Mouse (Mus musculus) embryo, embryonic 9.5 days (tissue): ENCODE data around the gene Nmt2.

Source experiments
- DNase-seq: peaks from one replicate; pipeline ENCODE4 v3.0.0-alpha.2; 2017; ENCODE audit errors: extremely low spot score

The Nmt2 gene

DNA sequence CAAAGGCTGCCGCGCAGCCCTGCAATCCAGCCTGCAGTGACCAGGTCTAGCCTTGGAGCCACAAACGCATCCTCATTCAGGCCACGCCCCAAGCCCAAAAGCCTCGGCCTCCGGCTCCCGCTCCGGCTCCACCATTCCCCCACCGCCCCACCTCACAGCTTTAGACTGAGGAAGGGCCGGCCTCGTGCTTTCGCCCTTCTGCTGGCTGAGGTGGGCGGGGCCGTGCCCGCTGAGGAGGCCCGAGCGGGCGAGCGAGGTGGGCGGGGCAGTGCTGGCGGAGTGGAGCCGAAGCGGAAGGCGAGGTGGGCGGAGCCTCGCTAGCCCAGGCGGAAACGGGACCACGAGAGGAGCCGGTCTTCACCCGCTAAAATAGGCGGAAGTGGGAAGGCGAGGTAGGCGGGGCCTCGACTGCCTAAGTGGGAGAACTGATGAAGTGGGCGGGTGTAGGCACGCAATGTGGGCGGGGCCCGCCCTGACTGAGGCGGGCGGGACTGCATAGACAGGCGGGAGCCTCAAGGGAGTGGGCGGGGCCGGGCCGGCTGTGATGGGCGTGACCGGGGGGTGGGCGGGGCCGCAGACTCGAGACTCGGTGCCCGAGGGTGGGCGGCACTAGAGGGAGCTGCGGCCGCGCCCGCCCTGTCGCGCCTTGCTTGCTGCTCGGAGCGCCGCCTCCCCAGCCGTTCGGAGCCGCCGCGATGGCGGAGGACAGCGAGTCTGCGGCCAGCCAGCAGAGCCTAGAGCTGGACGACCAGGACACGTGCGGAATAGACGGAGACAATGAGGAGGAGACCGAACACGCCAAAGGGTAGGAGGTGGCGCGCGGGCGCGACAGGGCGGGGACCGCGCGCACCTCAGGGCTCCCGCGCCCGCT is at the start of gene Nmt2:
Gene Nmt2 (plus strand): TSS at position 611 of the 871 bp plus-strand sequence.
- peak; percentile 99 for DNase-seq

DNA sequence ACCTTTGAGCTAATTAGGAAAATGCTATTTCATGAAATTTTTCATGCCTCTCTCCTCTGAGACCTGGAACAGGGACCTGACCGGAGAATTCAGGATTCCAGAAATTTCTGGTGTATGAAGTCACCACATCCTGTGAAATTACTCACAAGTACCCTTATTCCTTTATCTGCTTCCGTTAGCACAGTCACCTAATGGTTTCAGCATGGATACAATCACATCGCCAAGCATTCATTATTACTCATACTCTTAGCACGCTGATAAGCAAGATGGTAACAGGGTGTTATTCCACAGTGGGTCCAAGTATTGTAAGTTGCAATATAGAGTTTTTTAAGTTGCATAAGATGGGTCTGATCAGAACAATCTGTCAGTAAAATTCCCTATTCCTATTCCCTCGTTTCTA is 44.8 kb upstream of the Nmt2 start:
- no peak for DNase-seq

DNA sequence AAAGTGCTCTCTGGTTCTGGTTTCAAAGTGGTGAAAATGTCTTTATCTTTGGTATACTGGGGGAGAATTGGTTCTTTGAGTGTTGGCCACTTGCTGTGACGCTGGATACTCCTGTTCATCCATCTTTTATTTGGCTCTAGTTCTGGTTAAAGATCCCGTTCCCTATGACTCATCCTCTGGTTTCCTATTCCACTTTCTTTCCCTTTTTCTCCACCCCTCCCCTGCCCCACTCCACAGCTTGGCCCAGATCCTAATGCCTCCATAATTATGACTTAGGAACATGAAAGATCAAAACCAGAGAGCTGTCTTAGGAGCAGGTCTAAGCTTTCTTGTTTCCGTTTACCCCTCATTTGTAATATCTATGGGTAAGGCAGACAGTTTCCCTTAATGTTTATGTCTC is 39.8 kb upstream of the Nmt2 start:
- no peak for DNase-seq

DNA sequence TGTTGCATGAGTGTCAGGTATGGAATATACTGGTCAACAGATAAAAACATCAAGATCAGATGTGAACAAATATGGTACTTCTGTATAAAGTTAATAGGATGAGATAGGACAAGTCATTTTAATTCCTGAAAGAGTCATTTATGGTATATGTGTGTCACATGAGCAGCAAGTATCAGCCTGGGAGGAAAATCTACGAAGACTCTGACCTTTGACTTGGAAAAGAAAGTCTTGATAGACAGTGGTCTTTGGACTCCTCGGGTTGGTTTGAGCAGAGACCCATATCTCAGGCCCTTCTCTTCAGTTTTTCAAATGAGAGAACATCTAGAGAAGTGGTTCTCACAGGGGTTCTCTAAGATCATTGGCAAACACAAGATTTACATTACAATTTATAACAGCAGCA is 32.7 kb upstream of the Nmt2 start:
- no peak for DNase-seq

DNA sequence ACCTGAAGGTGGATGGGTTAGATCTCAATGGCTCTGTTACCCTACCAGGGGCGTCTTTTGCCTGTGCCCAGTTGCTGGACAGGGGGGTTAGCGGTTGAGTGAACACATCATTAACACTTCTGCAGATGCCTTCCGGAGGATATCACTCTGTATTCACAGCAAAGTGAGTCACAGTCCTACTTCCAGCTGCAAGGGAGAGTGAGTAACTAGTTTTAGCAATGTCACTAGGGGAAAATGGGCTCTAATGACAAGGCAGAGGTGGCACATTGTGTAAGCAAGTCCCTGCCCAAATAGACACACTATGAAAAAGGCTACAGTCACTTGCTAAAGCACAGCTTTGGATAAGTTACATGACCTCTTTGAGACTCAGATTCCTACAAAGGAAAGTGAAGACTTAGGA is 17.5 kb upstream of the Nmt2 start:
- DNase-seq, result no peak

DNA sequence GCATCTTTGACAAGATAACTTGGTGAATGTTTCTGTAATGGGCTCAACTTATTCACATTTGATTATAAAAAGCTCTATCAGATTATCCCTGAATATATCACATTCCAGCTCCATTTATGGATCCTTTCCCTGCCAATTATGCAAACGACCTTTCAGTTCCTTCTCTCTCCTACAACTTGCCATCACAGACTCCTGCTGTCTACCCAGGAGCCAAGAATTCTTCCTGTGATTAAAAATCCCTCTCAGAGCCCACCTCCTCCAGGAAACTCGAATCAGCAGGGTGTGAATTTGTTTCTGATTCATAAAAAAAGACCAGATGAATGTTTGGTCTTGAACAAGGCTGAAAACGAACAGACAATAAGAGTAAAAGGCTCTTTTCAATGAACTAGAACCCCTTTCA is 16.1 kb upstream of the Nmt2 start:
- DNase-seq, result no peak

DNA sequence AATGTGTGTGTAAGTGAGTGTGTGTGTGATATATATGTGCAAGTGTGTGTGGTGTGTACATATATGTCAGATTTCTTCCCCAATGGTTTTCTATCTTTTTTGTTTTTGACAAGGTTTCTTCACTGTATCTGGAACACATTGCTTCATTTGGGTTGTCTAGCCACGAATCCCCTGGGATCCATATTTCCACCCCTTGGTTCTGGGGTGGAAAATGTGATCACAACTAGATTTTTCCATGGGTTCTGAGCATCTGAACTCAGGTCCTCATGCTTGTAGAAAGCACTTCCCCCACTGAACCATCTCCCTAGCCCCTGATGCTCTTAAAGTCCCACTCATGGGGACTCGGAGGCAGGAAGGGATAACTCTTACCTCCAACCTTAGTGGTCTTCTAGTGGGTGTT is 10.7 kb upstream of the Nmt2 start:
- DNase-seq, result no peak

DNA sequence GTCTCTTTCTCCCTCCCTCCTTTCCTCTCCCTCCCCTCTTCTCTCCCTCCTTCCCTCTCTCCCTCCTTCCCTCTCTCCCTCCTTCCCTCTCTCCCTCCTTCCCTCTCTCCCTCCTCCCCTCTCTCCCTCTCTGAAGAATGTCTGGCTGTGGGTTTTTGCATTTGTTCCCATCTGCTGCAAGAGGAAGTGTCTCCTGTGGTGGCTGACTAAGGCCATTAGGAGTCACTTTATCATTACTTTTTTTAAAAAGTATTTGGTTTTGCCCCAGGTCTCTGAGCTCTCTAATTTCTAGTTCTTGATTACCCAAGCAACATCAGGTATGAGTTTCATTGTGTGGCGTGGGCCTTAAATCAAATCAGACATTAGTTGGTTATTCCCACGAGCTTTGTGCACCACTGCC is 7.9 kb upstream of the Nmt2 start:
- DNase-seq, result no peak

DNA sequence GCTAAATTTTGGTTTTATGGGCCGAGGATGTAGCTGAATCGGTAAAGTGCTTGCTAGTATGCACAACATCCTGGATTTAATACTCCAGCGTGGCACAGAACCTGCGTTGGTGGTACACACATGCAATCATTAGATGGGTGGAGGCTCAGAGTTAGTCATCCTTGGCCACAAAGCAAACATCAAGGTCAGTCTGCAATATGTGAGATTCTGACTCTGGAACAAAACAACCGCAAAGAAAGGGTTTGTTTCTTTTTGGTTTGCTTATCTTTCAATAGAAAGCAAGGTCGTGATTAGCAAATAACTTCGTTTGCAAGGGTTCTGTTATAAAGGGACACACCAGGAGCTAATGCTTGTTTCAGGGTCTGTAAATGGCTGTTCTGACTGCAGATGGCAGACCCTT is 6.5 kb upstream of the Nmt2 start:
- DNase-seq, result no peak

DNA sequence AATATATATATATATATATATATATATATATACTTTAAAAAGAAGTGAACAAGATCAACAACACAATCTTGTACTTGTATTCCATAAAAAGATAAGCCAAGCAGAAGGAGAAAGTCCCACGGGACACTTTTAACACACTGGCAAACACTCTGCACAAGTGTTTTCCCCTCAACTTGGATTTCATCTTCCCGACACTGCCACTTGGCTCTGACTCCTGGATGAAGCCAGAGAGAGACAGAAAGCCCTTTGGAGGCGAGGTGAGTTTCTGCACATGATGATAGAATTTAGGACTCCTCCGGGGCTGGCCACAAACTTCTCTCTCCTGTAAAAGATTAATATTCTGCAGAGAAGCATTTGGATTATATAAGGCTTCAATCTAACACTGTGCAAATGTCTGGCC is 2.7 kb upstream of the Nmt2 start:
- no peak for DNase-seq

DNA sequence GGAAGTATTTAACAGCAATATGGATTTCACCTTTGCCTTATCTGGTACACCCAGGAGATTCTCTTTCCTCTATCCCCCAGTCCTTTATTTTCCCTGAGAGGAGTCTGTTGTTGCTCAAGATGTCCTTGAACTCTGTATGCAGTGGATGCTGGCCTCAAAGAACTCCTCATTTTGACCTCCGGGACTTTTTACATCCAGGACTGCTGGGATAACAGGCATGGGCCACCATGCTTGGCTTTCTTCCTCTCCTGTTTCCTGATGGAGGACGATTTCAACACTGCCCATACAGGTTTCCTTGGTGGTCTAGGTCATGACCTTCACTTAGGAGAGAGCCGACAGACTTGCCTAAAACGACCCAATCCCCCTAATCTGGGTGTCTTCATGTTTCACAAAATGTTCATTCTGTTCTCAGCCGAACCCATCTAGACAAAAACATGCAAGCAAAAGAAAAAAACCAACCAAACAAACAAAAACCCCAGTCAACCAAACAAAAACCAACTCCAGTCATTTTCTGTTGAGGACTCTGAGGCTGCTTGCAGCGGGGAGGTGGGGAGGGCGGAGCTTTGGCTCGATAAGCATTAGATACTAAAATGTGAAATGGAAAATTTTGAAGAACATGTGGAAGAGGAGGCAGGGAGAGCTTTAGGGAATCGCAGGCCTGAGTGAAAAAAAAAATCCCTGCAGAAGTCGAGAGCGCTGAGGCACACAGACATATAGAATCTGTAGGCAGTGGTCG is 978 bp upstream of the Nmt2 start:
- peak; percentile 52 for DNase-seq

DNA sequence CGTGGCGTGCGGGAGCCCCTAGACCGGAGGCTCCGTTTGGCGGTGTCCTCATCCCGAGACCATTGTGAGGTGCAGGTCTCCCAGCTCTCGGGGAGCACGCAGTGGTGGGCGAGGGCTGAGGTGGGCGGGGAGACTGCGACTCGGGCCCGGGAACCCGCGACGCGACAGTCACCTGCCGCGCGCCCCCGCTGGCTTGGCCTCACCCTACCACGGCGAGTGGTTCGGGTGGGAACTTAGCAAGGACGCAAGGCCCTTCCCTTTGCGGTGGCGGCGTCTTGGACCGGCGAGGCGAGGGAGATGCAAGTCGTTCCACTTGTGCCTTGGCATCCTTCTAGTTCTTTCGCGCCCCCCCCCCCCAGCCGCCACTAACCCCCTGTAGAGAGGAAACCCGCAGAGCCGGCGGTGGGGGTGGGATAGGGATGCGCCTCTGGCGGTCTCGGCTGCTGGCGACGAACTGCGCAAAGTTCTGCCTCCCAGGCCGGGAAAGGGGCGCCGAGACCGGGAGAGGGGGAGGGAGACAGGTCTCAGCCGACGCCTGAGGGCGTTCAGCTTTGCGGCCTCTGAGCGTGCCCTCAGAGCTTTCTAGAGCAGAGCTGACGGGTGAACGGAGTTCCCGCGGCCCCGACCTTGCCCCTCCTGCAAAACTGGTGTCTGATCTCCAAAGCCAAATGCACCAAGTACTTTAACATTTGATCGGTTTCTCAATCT is 615 bp downstream of the Nmt2 start:
- peak; percentile 78 for DNase-seq

DNA sequence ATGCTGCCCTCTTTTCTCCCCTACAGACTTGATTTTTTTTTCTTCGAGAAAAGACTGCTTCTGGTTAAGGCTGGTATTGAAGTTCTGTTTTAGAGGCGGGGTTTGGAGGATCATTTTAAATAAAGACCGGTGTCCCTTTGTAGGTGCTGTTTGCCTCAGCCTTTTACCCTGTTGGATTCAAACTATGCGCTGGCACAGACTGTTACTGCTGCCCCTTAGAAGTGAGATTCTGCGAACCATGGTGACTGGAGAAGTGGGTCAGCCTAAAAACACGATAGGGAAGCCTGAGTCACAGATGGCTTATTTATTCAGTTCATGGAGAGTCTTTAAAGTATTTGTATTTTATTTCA is 1.1 kb downstream of the Nmt2 start:
- DNase-seq, result no peak

DNA sequence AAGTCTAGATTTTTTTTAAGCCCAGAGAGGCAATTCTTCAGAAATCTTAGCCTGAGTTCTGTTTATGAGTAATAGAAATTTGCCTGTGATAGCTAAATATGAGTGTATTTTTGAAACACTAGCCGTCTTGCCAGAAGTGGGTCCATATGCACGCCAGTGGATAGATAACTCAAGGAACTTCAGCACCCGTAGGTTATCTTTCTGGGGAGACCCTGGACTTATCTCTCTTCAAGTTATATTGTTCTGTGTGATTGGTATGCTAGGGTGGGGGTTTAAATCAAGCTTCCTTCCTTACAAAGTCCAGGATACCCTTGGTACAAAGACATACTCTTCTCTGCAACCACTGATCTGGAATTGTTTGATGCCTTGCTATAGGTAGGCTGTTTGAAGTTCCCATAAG is 1.7 kb downstream of the Nmt2 start:
- no peak for DNase-seq

DNA sequence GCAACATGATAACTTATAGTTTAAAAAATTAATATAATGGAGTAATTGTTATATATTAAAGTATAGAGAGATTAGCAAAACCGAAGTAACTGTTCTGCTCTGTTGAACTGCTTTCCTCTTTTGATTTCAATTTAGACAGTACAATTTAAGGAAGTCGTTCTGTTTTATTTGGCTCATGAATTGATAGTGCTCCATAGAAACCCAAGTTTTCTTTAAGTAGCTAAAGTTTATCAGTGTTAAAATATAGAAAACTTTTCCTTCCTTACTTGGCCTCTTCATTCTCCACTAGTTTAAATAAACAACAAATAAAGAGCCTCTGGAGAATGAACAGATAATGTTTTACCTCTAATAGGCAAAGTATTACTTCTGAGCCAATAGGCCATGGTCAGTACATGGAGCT is 2.2 kb downstream of the Nmt2 start:
- no peak for DNase-seq

DNA sequence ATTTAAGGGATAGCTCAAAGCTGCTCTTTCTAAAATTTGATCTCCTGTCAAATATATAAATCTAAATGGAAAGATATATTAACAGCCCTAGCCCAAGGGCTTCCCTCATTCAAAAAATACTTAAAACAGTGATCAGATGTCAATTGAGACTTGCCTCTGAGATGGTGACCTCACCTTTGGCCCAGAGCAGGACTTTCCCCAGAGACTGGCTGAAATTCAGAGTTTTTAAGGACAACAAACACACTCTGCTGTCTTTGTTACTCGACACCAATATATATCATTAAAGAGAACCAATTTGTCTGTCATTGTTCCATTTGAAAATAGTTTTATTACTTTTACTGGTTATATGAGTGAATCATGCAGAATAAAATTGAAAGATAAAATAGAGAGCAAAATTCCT is 5.6 kb downstream of the Nmt2 start:
- DNase-seq, result no peak

DNA sequence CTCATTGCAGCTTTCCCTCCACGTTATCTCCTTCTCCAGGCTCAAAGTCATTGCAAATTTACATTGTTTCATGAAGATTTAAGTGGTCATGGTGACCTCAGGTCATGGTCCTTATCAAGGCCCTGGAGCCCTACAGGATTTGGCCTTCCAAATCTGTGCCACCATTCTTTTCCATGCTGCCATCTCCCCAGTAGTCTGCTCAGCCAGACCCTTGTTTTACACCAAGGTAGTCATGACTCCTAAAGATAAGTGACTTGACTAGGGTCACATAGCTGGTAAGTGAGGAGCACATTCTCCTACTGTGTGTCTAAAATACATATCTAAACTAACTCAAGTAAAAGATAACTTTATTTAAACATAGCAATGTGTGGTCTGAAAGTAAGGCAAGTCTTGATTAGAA is 8.2 kb downstream of the Nmt2 start:
- DNase-seq, result no peak

DNA sequence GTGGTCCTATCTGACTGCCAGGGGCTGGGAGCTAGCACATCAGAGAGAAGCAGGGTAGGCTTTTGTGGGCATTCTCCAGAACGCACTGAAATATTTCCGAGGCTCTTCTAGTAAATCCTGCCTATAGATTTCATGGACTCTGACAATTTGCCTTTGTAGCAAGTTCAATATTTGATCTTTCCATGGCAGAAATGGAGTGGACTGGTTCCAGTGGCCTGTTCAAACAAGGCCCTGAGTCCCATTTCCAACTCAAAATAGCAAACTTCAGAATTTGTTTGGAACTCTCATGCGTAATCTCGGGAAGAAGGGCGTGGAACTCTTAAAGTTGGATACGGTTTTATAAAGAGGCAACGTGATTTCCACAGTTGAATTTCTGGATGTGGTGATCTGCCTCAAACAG is 11.8 kb downstream of the Nmt2 start:
- DNase-seq, result no peak

DNA sequence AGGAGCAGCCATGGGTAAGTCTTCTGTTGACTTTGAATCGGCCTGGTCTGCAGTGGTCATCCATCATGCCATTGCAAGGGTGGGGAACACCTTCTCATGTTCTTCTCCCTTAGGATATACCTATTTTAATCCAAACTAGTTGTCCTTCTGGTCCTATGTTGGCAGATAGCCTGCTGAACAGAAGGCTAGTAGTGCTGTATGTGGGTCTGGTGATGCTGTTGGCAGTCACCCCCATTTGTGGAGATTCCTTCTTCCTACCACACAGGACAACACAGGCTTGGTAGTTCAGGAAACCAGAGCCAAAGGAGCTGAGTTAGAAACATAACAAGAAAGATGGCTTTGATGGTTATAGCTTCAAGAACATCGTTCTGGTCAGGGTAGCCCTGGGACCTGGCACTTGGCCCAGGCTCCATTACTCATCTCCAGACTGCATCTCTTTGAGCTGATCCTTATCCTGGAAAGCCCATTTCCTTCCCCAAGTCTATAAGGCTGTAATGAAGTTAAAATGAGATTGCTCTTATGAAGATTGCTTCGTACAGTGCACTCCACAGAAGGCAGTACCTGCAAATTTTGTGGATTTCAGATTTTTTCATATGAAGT is 21.5 kb downstream of the Nmt2 start:
- no peak for DNase-seq

DNA sequence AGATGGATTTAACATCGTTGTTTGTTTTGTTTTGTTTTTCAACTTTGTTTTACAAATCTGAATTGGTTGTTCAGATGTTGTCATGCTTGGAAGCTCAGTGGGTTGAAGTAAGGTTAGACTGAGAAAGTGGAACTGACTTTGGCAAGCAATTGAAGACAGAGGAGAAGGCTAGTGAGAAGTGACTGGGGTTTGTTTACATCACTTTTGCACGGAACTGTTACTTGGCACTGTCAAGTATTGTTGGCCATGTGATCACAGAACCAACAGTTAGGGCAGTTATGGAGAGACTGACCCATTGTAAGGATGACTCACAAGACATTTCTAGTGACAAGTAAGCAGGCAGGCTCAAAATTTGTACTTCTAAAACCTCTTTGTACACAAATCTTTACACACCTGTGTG is 39.1 kb downstream of the Nmt2 start:
- no peak for DNase-seq

DNA sequence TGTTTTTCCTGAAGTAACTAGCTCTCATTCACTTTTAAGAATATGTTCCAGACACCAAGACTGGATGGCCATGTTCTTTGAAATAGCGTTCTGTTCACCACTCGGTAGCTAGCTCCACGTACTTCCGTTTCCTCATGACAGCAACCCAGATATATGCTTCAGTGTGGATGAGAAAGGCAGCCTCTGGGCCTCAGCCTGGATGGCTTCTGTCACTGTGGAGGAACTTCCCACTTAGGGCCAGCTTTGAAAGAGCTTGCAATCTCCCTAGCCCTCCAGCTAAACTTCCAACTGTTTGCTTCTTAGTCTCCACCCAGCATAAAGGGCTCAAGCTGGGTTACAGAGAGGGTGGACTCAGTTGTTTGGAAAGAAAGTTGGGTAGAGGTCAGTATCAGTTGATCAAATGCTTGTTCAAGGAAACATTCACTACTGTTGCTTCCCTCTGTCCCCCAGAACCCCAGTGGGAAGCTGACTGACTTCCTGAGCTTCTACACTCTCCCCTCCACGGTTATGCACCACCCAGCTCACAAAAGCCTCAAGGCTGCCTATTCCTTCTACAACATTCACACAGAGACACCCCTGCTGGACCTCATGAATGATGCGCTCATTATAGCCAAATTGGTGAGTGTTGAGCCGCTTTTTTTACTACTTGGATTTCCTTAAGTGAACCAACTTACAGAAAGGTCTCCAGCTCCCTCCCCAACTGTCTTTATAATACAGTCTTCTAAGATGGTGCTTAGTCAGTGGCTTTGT is 40.5 kb downstream of the Nmt2 start:
- DNase-seq, result no peak

DNA sequence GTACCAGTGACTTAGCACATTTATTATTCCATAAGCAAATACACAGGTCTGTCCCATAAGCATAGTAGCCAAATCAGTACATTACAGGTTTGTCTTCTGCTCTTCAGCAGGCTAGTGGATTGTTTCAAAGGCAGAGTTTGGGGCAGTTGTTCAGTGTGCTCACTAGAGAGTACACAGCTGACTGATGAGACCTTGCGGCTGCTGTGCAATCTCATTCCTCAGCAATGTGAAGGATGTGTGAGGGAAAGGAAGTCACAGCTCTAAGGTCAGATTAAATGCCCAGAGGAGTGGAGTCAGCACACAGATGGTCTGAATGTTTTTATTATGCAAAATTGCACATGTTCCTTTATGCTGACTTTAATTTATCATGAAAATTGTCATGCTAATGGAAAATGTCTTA is 42.5 kb downstream of the Nmt2 start:
- DNase-seq, result no peak
